Mouse (Mus musculus) lung, embryonic 15.5 days (tissue): ENCODE data around the gene Cptp. TPM values are rescaled to one million over a fixed set of nuclear protein-coding genes. Genes with fewer than 3 reads are reported as not detected.

Experiments
- ATAC-seq: fragments of 200-750 bp; cut with Nextera tagmentation; 2 replicates; pipeline ENCODE4 v1.8.0; 2017; ENCODE audit warnings: moderate number of reproducible peaks, borderline replicate concordance; ENCODE audit not compliant: low FRiP score, low TSS enrichment; ENCODE audit errors: extremely low read depth
- H3K27ac ChIP-seq: fragments of 300-500 bp; sonication (generic); 2 replicates; pipeline ENCODE4 v1.5.1; 2015; ENCODE audit warnings: moderate library complexity, mild to moderate bottlenecking, inconsistent platforms
- H3K27me3 ChIP-seq: fragments of 300-500 bp; sonication (generic); 2 replicates; pipeline ENCODE4 v1.6.1; 2015; ENCODE audit warnings: inconsistent platforms
- H3K36me3 ChIP-seq: fragments of 300-500 bp; sonication (generic); 2 replicates; pipeline ENCODE4 v1.6.1; 2015; ENCODE audit warnings: inconsistent platforms
- H3K4me1 ChIP-seq: fragments of 300-500 bp; sonication (generic); 2 replicates; pipeline ENCODE4 v1.6.1; 2015; ENCODE audit warnings: inconsistent platforms
- H3K4me2 ChIP-seq: fragments of 300-500 bp; sonication (generic); 2 replicates; pipeline ENCODE4 v1.6.1; 2015; ENCODE audit warnings: inconsistent platforms, mild to moderate bottlenecking, moderate library complexity
- H3K4me3 ChIP-seq: fragments of 300-500 bp; sonication (generic); 2 replicates; pipeline ENCODE4 v1.5.1; 2015; ENCODE audit warnings: mild to moderate bottlenecking, inconsistent platforms
- H3K9ac ChIP-seq: fragments of 300-500 bp; sonication (generic); 2 replicates; pipeline ENCODE4 v1.6.1; 2015; ENCODE audit warnings: inconsistent platforms
- H3K9me3 ChIP-seq: fragments of 300-500 bp; sonication (generic); 2 replicates; pipeline ENCODE4 v1.6.1; 2016; ENCODE audit warnings: inconsistent platforms
- WGBS: fragments of 180-500 bp; shearing (Covaris S2); methylation state at CpG from one replicate; pipeline ENCODE4 v1.1.7; 2015; 5-methylcytosine and 5-hydroxymethylcytosine counted together
- polyA plus RNA-seq: library from polyadenylated mRNA; unstranded; fragments of >200 nt; fragmentation: Nextera tagmentation; extraction: Ambion mirVana; gene quantifications from 2 replicates; pipeline ENCODE4 v1.2.1, GENCODE M21; 2015

The Cptp gene
- polyA plus RNA-seq, 1 experiment from 2014 or later: 14.5 TPM

DNA sequence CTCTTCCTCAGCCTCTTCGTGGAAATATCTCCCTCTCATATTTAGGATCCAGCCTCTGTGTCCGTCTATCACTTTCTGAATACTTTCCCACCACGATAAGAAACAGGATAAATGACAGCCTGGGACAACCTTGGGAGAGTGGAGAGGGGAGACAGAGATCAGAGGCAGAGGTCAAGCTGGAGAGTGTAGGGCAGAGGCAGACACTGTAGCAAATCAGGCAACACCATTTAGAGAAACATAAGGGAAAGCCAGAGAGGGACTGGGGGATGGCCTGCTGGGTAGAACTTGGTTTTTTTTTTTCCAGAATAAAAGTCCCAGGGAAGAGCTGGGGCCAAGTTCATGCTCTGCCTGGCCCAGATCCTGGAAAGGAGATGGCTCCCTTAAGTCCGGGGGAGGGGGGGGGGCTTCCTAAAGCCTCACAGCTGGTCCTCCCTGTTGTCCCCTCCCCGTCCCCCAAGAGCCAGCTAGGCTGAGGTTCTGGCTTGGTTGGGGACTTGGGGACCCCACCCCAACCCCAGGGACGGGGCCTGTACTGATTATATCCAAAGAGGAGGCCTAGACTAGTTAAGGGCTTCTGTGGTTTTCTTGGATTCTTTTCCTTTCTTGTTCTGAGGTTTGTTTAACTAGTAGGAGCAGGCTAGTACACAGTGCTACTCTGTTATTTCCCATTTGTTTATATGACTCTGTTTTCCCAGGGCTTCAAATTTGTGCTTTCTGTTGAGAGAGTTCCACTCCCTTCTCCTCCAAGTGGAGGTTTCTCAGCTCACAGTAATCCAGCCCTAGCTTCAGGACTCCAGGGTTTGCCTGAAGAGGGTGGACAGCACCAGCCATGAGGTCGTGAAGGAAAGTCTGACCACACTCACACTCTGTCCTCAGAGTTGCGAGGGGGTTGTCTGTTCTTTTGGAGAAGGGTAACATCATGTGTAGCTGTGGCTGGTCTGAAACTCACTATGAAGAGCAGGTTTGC, 30.8 kb downstream of the Cptp start:
- 24% methylated on average over 8 of the region's 8 CpGs for WGBS
- Histone ChIP-seq H3K27me3 (no peaks in the 10 kb centered on the region), H3K27ac (peak overlapping the region; percentile 95), H3K4me3 (peak overlapping the region; percentile 60; the same call in 1 of the 2 replicates), H3K4me2 (peak overlapping the region; percentile 86), H3K4me1 (peaks cover 56% of the 10 kb centered on the region), H3K9ac (peak overlapping the region; percentile 20; the same call in 1 of the 2 replicates), H3K36me3 (peaks cover 12% of the 10 kb centered on the region), H3K9me3 (no peaks in the 10 kb centered on the region)
- ATAC-seq: peak; percentile 50; the same call in 1 of the 2 replicates

DNA sequence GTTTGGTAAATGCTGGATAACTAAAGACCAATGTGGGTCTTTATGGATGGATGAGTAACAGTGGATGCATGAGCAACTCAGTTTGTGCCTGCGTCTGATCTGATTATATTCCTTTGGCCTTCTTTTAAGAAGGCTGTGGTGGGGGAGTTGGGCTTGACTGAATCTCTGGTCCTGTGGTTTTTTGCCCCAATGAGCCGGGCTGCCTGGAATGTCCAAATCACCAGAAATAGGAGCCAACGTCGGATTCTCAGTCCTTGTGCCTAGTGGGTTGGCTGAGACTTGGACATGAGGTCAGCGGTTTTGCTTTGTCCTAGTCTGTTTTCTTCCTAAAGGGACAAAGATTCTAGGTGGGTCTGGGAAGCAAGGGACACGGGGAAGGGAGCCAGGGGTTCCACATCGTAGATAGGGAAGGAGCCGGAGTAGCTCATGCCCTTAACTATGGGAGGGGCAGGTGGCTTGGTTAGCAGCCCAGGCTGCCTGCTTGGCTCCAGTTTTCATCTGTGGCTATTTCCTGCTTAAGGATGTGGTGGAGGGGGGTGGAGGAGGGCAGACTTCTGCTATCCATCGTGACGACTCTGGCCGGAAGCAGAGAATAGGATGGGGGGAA, 31.7 kb downstream of the Cptp start:
- peaks cover 65% of the 10 kb centered on the region for H3K4me1 ChIP-seq
- H3K4me2 ChIP-seq: peak overlapping the region; percentile 86
- WGBS: 39% methylated on average over 11 of the region's 11 CpGs
- no peaks in the 10 kb centered on the region for H3K9me3 ChIP-seq
- peak overlapping the region; percentile 95 for H3K27ac ChIP-seq
- no peak for ATAC-seq
- peak overlapping the region; percentile 11; the same call in 1 of the 2 replicates for H3K4me3 ChIP-seq
- no peaks in the 10 kb centered on the region for H3K27me3 ChIP-seq
- H3K36me3 ChIP-seq: peaks cover 8% of the 10 kb centered on the region
- no peak overlapping the region; the same call in 1 of the 2 replicates for H3K9ac ChIP-seq

GRCm38 (mm10) chr4:155833836-155834235, 35.4 kb downstream of the Cptp start:
- Histone ChIP-seq H3K4me2 (peak overlapping the region; percentile 27), H3K27me3 (no peaks in the 10 kb centered on the region), H3K9ac (no peak overlapping the region), H3K4me1 (peaks cover 49% of the 10 kb centered on the region), H3K9me3 (no peaks in the 10 kb centered on the region), H3K36me3 (peaks cover 5% of the 10 kb centered on the region; the same call in 1 of the 2 replicates), H3K4me3 (no peak overlapping the region; the same call in 1 of the 2 replicates), H3K27ac (peak overlapping the region; percentile 84)
- peak; percentile 41 for ATAC-seq
- 15% methylated on average over 2 of the region's 2 CpGs for WGBS

DNA sequence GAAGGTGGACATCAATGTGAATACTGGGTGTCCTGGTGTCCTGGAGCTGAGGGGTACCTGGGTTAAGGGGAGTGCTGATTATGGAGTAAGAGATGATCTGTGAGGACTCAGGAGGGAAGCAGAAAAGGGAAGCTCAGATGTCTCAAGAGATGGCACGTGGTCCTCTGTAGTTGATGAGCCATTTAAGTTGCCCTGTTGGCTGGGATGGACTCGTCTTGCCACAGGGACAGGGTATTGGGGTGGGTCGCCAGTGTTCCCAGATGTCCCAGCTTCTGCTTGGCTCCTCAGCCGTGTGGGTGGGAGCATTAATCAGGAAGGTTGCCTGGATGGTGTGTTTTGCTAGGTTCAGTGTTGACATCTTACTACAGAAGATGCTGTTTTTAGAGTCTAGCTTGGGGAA, 36.0 kb downstream of the Cptp start:
- H3K9me3 ChIP-seq: no peaks in the 10 kb centered on the region
- H3K36me3 ChIP-seq: peaks cover 6% of the 10 kb centered on the region; the same call in 1 of the 2 replicates
- no peaks in the 10 kb centered on the region for H3K27me3 ChIP-seq
- H3K4me3 ChIP-seq: peak overlapping the region; percentile 85; the same call in 1 of the 2 replicates
- no peak overlapping the region for H3K9ac ChIP-seq
- H3K4me2 ChIP-seq: peak overlapping the region; percentile 93; the same call in 1 of the 2 replicates
- ATAC-seq: no peak
- WGBS: 77% methylated on average over 4 of the region's 4 CpGs
- H3K4me1 ChIP-seq: peaks cover 44% of the 10 kb centered on the region
- H3K27ac ChIP-seq: 0 out of 2 replicates have a peak overlapping the region, but pooled peaks have one; percentile 9

- peak overlapping the region; percentile 78 for H3K9ac ChIP-seq
- no peaks in the 10 kb centered on the region for H3K27me3 ChIP-seq
- peak overlapping the region; percentile 85 for H3K4me3 ChIP-seq
- H3K9me3 ChIP-seq: no peaks in the 10 kb centered on the region
- 45% methylated on average over 10 of the region's 10 CpGs for WGBS
- H3K4me2 ChIP-seq: peak overlapping the region; percentile 93
- no peak for ATAC-seq
- peaks cover 35% of the 10 kb centered on the region for H3K4me1 ChIP-seq
- H3K36me3 ChIP-seq: peaks cover 15% of the 10 kb centered on the region
- no peak overlapping the region for H3K27ac ChIP-seq
Measured at GRCm38 (mm10) chr4:155832321-155832720, 36.9 kb downstream of the Cptp start.

DNA sequence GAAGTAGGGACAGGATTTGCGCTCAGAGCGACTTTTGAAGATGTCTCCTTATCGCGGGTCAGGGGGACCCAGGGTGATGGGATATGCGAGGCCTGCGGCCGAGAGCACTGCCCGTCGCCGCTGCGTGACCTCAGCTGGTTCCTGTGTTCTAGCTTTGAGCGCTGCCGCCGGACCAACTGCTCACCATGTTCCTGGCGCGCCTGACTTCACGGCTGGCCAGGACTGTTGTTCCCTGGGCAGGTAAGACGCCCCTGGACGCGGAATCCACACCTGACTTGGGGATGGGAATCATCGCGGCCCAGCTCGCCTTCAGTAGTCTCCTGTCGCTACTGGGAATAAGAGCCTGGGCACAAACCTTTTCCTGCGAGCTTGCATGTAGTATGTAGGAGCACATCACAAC, 37.4 kb downstream of the Cptp start:
- H3K27me3 ChIP-seq: no peaks in the 10 kb centered on the region
- peaks cover 20% of the 10 kb centered on the region for H3K36me3 ChIP-seq
- H3K9me3 ChIP-seq: no peaks in the 10 kb centered on the region
- peak overlapping the region; percentile 78 for H3K9ac ChIP-seq
- peaks cover 30% of the 10 kb centered on the region for H3K4me1 ChIP-seq
- peak overlapping the region; percentile 93 for H3K4me2 ChIP-seq
- ATAC-seq: no peak; the same call in 1 of the 2 replicates
- WGBS: 1% methylated on average over 25 of the region's 25 CpGs
- H3K27ac ChIP-seq: peak overlapping the region; percentile 92
- peak overlapping the region; percentile 85 for H3K4me3 ChIP-seq

DNA sequence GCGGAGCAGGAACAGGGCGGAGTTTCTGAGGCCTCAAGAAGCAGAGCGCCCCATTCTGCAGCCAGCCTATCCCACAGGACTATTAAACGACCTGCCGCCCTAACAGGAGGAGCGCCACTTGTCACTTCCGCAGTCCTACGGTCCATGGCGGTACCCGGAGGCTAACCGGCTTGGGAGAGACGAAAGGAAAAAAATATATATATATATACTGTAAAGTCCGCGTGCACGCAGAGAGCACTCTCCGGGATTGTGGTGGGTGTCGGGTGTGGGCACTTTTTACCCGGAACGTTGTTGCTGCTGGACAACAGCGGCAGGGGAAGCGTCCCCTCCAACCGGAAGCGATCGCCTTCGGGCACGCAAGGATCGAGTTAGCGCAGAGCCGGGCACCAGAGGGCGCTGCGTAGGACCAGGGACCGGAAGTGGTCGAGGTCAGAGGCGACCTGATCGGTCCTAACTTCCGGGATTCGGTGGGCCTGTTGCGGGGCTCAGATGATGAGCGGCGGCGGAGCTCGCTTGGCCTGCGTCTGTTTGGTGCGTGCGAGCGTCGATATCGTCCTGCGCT, 38.0 kb downstream of the Cptp start, which contains the start of gene Aurkaip1:
Aurkaip1 (plus strand) TSS at position 68 of the 562 bp plus-strand sequence.
- Histone ChIP-seq H3K4me2 (peak within 1 kb of the TSS; percentile 93), H3K36me3 (peaks cover 25% of the 10 kb centered on the region), H3K9ac (peak within 1 kb of the TSS; percentile 78), H3K27ac (peak within 1 kb of the TSS; percentile 92), H3K4me1 (peaks cover 28% of the 10 kb centered on the region), H3K27me3 (no peaks in the 10 kb centered on the region), H3K4me3 (peak within 1 kb of the TSS; percentile 85), H3K9me3 (no peaks in the 10 kb centered on the region)
- peak; percentile 91 for ATAC-seq
- WGBS: 2% methylated on average over 49 of the region's 49 CpGs

GRCm38 (mm10) chr4:155830596-155830995, 38.6 kb downstream of the Cptp start:
- Histone ChIP-seq H3K9ac (no peak overlapping the region), H3K36me3 (peaks cover 28% of the 10 kb centered on the region), H3K4me3 (peak overlapping the region; percentile 85), H3K4me2 (peak overlapping the region; percentile 93), H3K27ac (peak overlapping the region; percentile 92; the same call in 1 of the 2 replicates), H3K27me3 (no peaks in the 10 kb centered on the region), H3K4me1 (peaks cover 28% of the 10 kb centered on the region), H3K9me3 (no peaks in the 10 kb centered on the region)
- WGBS: 49% methylated on average over 8 of the region's 8 CpGs
- no peak for ATAC-seq

- Histone ChIP-seq H3K9me3 (no peaks in the 10 kb centered on the region), H3K4me3 (no peak overlapping the region), H3K36me3 (peaks cover 35% of the 10 kb centered on the region), H3K4me2 (no peak overlapping the region), H3K27me3 (no peaks in the 10 kb centered on the region), H3K27ac (no peak overlapping the region), H3K9ac (no peak overlapping the region), H3K4me1 (peaks cover 28% of the 10 kb centered on the region)
- no peak for ATAC-seq
- 89% methylated on average over 4 of the region's 4 CpGs for WGBS
Measured at GRCm38 (mm10) chr4:155829866-155830265, 39.4 kb downstream of the Cptp start.

DNA sequence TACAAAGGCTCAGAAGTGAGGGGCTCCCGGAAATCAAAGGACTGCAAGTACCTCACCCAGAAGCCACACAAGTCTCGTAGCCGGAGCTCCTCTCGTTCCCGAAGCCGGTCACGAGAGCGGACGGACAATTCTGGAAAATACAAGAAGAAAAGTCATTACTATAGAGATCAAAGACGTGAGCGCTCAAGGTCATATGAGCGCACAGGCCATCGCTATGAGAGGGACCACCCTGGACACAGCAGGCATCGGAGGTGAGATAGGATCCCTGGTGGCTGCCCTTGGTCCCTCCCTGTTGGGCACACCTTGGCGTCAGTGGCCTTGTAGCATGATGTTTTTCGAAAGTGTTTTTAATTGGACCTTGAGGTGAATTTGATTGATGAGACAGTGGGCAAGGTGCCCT, 45.8 kb downstream of the Cptp start:
- WGBS: 96% methylated on average over 16 of the region's 16 CpGs
- no peak for ATAC-seq
- peaks cover 92% of the 10 kb centered on the region for H3K36me3 ChIP-seq
- no peaks in the 10 kb centered on the region for H3K27me3 ChIP-seq
- H3K4me1 ChIP-seq: no peaks in the 10 kb centered on the region
- no peak overlapping the region for H3K4me3 ChIP-seq
- no peak overlapping the region for H3K4me2 ChIP-seq
- H3K9ac ChIP-seq: no peak overlapping the region
- no peaks in the 10 kb centered on the region for H3K9me3 ChIP-seq
- no peak overlapping the region for H3K27ac ChIP-seq

GRCm38 (mm10) chr4:155821025-155821424, 48.2 kb downstream of the Cptp start:
- 72% methylated on average over 7 of the region's 7 CpGs for WGBS
- ATAC-seq: no peak
- no peaks in the 10 kb centered on the region for H3K4me1 ChIP-seq

More at GRCm38 (mm10) chr4:155821025-155821424, 48.2 kb downstream of the Cptp start:
- peaks cover 94% of the 10 kb centered on the region for H3K36me3 ChIP-seq
- H3K4me3 ChIP-seq: no peak overlapping the region
- H3K27me3 ChIP-seq: no peaks in the 10 kb centered on the region
- H3K9ac ChIP-seq: no peak overlapping the region
- H3K9me3 ChIP-seq: no peaks in the 10 kb centered on the region
- no peak overlapping the region for H3K4me2 ChIP-seq
- no peak overlapping the region for H3K27ac ChIP-seq
